Mouse (Mus musculus): ENCODE data around the gene Atp11b.

Gene Atp11b

GRCm38 (mm10) chr3:35764637-35765617 lies 11.0 kb downstream of the Atp11b start:
- intact Hi-C loops (cut with DNase I) = no loop called here

GRCm38 (mm10) chr3:35779748-35780147 lies 25.8 kb downstream of the Atp11b start:
- intact Hi-C loops (cut with DNase I) = no loop called here

GRCm38 (mm10) chr3:35802040-35802439 lies 48.1 kb downstream of the Atp11b start:
- intact Hi-C loops (cut with DNase I) = no loop called here

GRCm38 (mm10) chr3:35819887-35820286 lies 66.0 kb downstream of the Atp11b start:
- intact Hi-C loops (cut with DNase I) = loop anchor here (10.0 kb wide), 1 partner anchor 125 kb away; no protein-coding TSS in a partner anchor

GRCm38 (mm10) chr3:35822036-35822435 lies 68.1 kb downstream of the Atp11b start:
- intact Hi-C loops (cut with DNase I) = loop anchor here (10.0 kb wide), 1 partner anchor 127 kb away; no protein-coding TSS in a partner anchor

GRCm38 (mm10) chr3:35849326-35849725 lies 95.4 kb downstream of the Atp11b start:
- intact Hi-C loops (cut with DNase I) = no loop called here

- intact Hi-C loops (cut with DNase I) = no loop called here
These were observed 129.4 kb downstream of the Atp11b start for GRCm38 (mm10) chr3:35883267-35883666.

- intact Hi-C loops (cut with DNase I) = loop anchor here (5.0 kb wide), 1 partner anchor 43 kb away; no protein-coding TSS in a partner anchor
These were observed 135.6 kb downstream of the Atp11b start for GRCm38 (mm10) chr3:35889531-35889930.

- intact Hi-C loops (cut with DNase I) = no loop called here
These were observed 137.2 kb downstream of the Atp11b start for GRCm38 (mm10) chr3:35891123-35891522.

GRCm38 (mm10) chr3:35893156-35893555 lies 139.2 kb downstream of the Atp11b start:
- intact Hi-C loops (cut with DNase I) = no loop called here

- intact Hi-C loops (cut with DNase I) = no loop called here
These were observed 144.0 kb downstream of the Atp11b start for GRCm38 (mm10) chr3:35897900-35898299.

GRCm38 (mm10) chr3:35899109-35899508 lies 145.2 kb downstream of the Atp11b start:
- intact Hi-C loops (cut with DNase I) = no loop called here

GRCm38 (mm10) chr3:35900555-35901204 lies 146.8 kb downstream of the Atp11b start:
- intact Hi-C loops (cut with DNase I) = no loop called here

Data from adrenal gland (tissue).